Mouse (Mus musculus) CD4-positive, CD25-positive, alpha-beta regulatory T cell, adult 4 months (primary cell): ENCODE measurements around the gene Olfr5. TPM values are rescaled to one million over a fixed set of nuclear protein-coding genes. Genes with fewer than 3 reads are reported as not detected.
"Not testable (repeated sequence)": the region's sequence is repeated elsewhere in the genome, so short reads cannot be mapped to it uniquely, and the experiment has no call there.

Experiments
- ATAC-seq: one replicate; pipeline ENCODE4 v1.8.0; 2017
- polyA plus RNA-seq, 2 experiments: library from polyadenylated mRNA; unstranded; fragments of 100-300 nt; shearing (Covaris generic); gene quantifications; one replicate each; pipeline ENCODE4 v1.2.1; 2017

Gene Olfr5
- polyA plus RNA-seq, result not detected

GRCm38 (mm10) chr7:6486841-6487240 is at the start of gene Olfr5:
Olfr5 (minus strand) TSS chr7:6486941.
- no peak for ATAC-seq

- no peak for ATAC-seq
Measured at GRCm38 (mm10) chr7:6526141-6526540, 39.4 kb upstream of the Olfr5 start.

- no peak for ATAC-seq
Measured at GRCm38 (mm10) chr7:6525001-6525400, 38.3 kb upstream of the Olfr5 start.

GRCm38 (mm10) chr7:6522850-6523249 is 36.1 kb upstream of the Olfr5 start, which contains the start of gene Olfr1349:
Olfr1349 (minus strand) TSS chr7:6522950.
- no peak for ATAC-seq

- no peak for ATAC-seq
Measured at GRCm38 (mm10) chr7:6521666-6522065, 34.9 kb upstream of the Olfr5 start.

GRCm38 (mm10) chr7:6508648-6509047 is 21.9 kb upstream of the Olfr5 start, which contains the start of gene Olfr1348:
Olfr1348 (minus strand) TSS chr7:6508748.
- ATAC-seq, result no peak

GRCm38 (mm10) chr7:6499655-6500054 is 12.9 kb upstream of the Olfr5 start, which contains the start of gene Olfr1347:
Olfr1347 (minus strand) TSS chr7:6499755.
- no peak for ATAC-seq

- not testable (repeated sequence) for ATAC-seq
Measured at GRCm38 (mm10) chr7:6477633-6478032, 9.1 kb downstream of the Olfr5 start.

GRCm38 (mm10) chr7:6466951-6467350 is 19.8 kb downstream of the Olfr5 start, which contains the start of gene Olfr1346:
Olfr1346 (plus strand) TSS chr7:6467101.
- no peak for ATAC-seq

GRCm38 (mm10) chr7:6456399-6456798 is 30.3 kb downstream of the Olfr5 start:
- ATAC-seq, result no peak

- no peak for ATAC-seq
Measured at GRCm38 (mm10) chr7:6455868-6456267, 30.9 kb downstream of the Olfr5 start, which contains the start of gene Olfr1336. Olfr1336 (plus strand) TSS chr7:6456168.

- ATAC-seq, result no peak
Measured at GRCm38 (mm10) chr7:6447771-6448170, 39.0 kb downstream of the Olfr5 start.

- no peak for ATAC-seq
Measured at GRCm38 (mm10) chr7:6441173-6441572, 45.6 kb downstream of the Olfr5 start.

- no peak for ATAC-seq
Measured at GRCm38 (mm10) chr7:6438388-6438787, 48.4 kb downstream of the Olfr5 start, which contains the start of gene Olfr1344. Olfr1344 (plus strand) TSS chr7:6438688.

- peak; percentile 77 for ATAC-seq
Measured at GRCm38 (mm10) chr7:6430342-6430741, 56.4 kb downstream of the Olfr5 start.

- ATAC-seq, result no peak
Measured at GRCm38 (mm10) chr7:6429381-6429780, 57.4 kb downstream of the Olfr5 start.

Other genes with a start within 250 kb of the Olfr5 start
- not detected for gene Epp13, start 234.2 kb downstream of the Olfr5 start, polyA plus RNA-seq
- gene Zfp667, start 200.4 kb downstream of the Olfr5 start, polyA plus RNA-seq, result 1 to 10 TPM; 6.4 to 7.6 TPM
- 1 to 10 TPM in 1 of 2 experiments, under 1 TPM in 1; 0.94 to 1.4 TPM for gene Zfp583, start 155.7 kb downstream of the Olfr5 start, polyA plus RNA-seq
- gene Gm3854, start 143.2 kb downstream of the Olfr5 start, polyA plus RNA-seq, result under 1 TPM; 0.11 to 0.39 TPM
- 1 to 10 TPM; 4.0 to 5.1 TPM for gene Zfp78, start 123.7 kb downstream of the Olfr5 start, polyA plus RNA-seq
- 1 to 10 TPM; 4.0 to 5.5 TPM for gene Zfp28, start 103.6 kb downstream of the Olfr5 start, polyA plus RNA-seq
- not detected for gene Smim17, start 88.2 kb downstream of the Olfr5 start, polyA plus RNA-seq
- not detected for gene Gm20715, start 76.7 kb downstream of the Olfr5 start, polyA plus RNA-seq
- gene Olfr1344, start 48.3 kb downstream of the Olfr5 start, polyA plus RNA-seq, result not detected
- gene Olfr1336, start 30.8 kb downstream of the Olfr5 start, polyA plus RNA-seq, result under 1 TPM in 1 of 2 experiments, not detected in 1; 0.05 TPM
- gene Olfr1346, start 19.8 kb downstream of the Olfr5 start, polyA plus RNA-seq, result not detected
- gene Olfr1347, start 12.8 kb upstream of the Olfr5 start, polyA plus RNA-seq, result not detected
- gene Olfr1348, start 21.8 kb upstream of the Olfr5 start, polyA plus RNA-seq, result not detected
- gene Olfr1349, start 36.0 kb upstream of the Olfr5 start, polyA plus RNA-seq, result under 1 TPM in 1 of 2 experiments, not detected in 1; 0.09 TPM
- gene Olfr1350, start 77.9 kb upstream of the Olfr5 start, polyA plus RNA-seq, result not detected
- gene Zim1, start 209.5 kb upstream of the Olfr5 start, polyA plus RNA-seq, result not detected
- gene Peg3, start 243.5 kb upstream of the Olfr5 start, polyA plus RNA-seq, result not detected
- under 1 TPM in 1 of 2 experiments, not detected in 1; 0.31 TPM for gene Usp29, start 243.6 kb upstream of the Olfr5 start, polyA plus RNA-seq